Mouse (Mus musculus): Measurements from ENCODE around the gene Slc1a2. TPM values are rescaled to one million over a fixed set of nuclear protein-coding genes. Genes with fewer than 3 reads are reported as not detected.

Gene Slc1a2
- polyA plus RNA-seq, 1 experiment: 1.6 TPM

DNA sequence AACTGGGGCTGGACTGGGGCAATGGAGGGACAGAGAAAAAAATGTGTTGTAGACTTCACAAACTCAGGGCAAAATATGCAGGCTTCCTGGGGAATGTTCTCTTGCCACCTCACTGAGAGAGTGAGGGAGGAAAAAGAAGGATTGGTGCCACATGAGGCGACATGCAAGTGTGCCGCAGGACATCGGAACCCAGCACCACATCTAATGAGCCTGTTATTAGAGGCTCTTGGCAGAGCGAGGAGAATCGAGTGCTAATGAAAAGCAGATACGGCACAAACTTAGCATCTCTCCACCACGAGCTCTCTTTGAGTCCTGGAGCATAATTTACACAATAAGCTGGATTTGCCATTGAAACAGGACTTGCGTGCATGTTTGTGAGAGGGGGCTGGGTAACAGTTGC, 72.3 kb downstream of the Slc1a2 start:
- H3K36me3 ChIP-seq (ENCODE audit: control insufficient read depth, insufficient read depth, low read length): no peaks in the 10 kb centered on the region
- 89% methylated on average over 8 of the region's 8 CpGs for WGBS
- H3K27ac ChIP-seq (ENCODE audit: insufficient read depth, low read depth, low read length): no peak overlapping the region
- H3K4me3 ChIP-seq (ENCODE audit: insufficient read depth, low read depth, low read length): no peak overlapping the region
- DNase-seq: no peak
- H3K4me1 ChIP-seq (ENCODE audit: control insufficient read depth, insufficient read depth, low read length): no peaks in the 10 kb centered on the region
- TF ChIP-seq CTCF (conservative IDR thresholded peaks at IDR 0.05; ENCODE audit: insufficient read depth, insufficient read length, low read depth, low read length) (no peak), POLR2A (IDR thresholded peaks at IDR 0.05; ENCODE audit: low read depth, low read length) (no peak)
- no peaks in the 10 kb centered on the region for H3K27me3 ChIP-seq (replicated peaks; ENCODE audit: control insufficient read depth, insufficient read depth, low read length)

- DNase-seq: no peak
- Histone ChIP-seq H3K4me1 (ENCODE audit: control insufficient read depth, insufficient read depth, low read length) (no peaks in the 10 kb centered on the region), H3K27ac (ENCODE audit: insufficient read depth, low read depth, low read length) (no peak overlapping the region), H3K36me3 (ENCODE audit: control insufficient read depth, insufficient read depth, low read length) (no peaks in the 10 kb centered on the region), H3K4me3 (ENCODE audit: insufficient read depth, low read depth, low read length) (no peak overlapping the region), H3K27me3 (replicated peaks; ENCODE audit: control insufficient read depth, insufficient read depth, low read length) (no peaks in the 10 kb centered on the region)
- WGBS: 84% methylated on average over 4 of the region's 4 CpGs
- TF ChIP-seq CTCF (conservative IDR thresholded peaks at IDR 0.05; ENCODE audit: insufficient read depth, insufficient read length, low read depth, low read length): no peak
- no peak for TF ChIP-seq POLR2A (IDR thresholded peaks at IDR 0.05; ENCODE audit: low read depth, low read length)
Observed at GRCm38 (mm10) chr2:102733128-102733527, 74.7 kb downstream of the Slc1a2 start.

- no peaks in the 10 kb centered on the region for H3K4me1 ChIP-seq (ENCODE audit: control insufficient read depth, insufficient read depth, low read length)
- H3K4me3 ChIP-seq (ENCODE audit: insufficient read depth, low read depth, low read length): no peak overlapping the region
- no peaks in the 10 kb centered on the region for H3K36me3 ChIP-seq (ENCODE audit: control insufficient read depth, insufficient read depth, low read length)
- no peak for TF ChIP-seq POLR2A (IDR thresholded peaks at IDR 0.05; ENCODE audit: low read depth, low read length)
- no peak for TF ChIP-seq CTCF (conservative IDR thresholded peaks at IDR 0.05; ENCODE audit: insufficient read depth, insufficient read length, low read depth, low read length)
- no peak overlapping the region for H3K27ac ChIP-seq (ENCODE audit: insufficient read depth, low read depth, low read length)
- no peak for DNase-seq
- no peaks in the 10 kb centered on the region for H3K27me3 ChIP-seq (replicated peaks; ENCODE audit: control insufficient read depth, insufficient read depth, low read length)
- WGBS: 78% methylated on average over 3 of the region's 3 CpGs
Observed at GRCm38 (mm10) chr2:102734055-102734454, 75.6 kb downstream of the Slc1a2 start.

DNA sequence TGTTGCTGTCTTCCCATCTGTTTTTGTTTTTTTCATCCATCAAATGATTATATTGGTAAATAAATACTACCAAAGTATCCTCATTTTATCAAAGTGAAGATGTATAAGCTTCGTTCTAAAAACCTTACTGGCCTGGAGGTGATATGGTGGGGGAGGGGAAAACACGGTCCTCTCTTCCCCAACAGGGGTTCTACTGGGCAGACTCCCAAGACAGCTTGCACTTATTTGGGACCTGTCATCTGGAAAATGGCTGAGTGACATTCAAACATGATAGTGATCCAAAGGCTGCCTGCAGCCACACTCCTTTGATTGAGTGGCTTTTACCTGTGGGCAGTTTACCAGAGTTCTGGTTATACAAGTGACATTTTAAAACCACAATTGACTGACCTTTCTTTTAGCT, 76.6 kb downstream of the Slc1a2 start:
- WGBS: 85% methylated on average over 2 of the region's 2 CpGs
- Histone ChIP-seq H3K4me1 (ENCODE audit: control insufficient read depth, insufficient read depth, low read length) (no peaks in the 10 kb centered on the region), H3K27me3 (replicated peaks; ENCODE audit: control insufficient read depth, insufficient read depth, low read length) (no peaks in the 10 kb centered on the region), H3K36me3 (ENCODE audit: control insufficient read depth, insufficient read depth, low read length) (no peaks in the 10 kb centered on the region), H3K4me3 (ENCODE audit: insufficient read depth, low read depth, low read length) (no peak overlapping the region), H3K27ac (ENCODE audit: insufficient read depth, low read depth, low read length) (no peak overlapping the region)
- no peak for DNase-seq
- TF ChIP-seq POLR2A (IDR thresholded peaks at IDR 0.05; ENCODE audit: low read depth, low read length) (no peak), CTCF (conservative IDR thresholded peaks at IDR 0.05; ENCODE audit: insufficient read depth, insufficient read length, low read depth, low read length) (no peak)

- WGBS: 92% methylated on average over 9 of the region's 9 CpGs
- Histone ChIP-seq H3K4me3 (ENCODE audit: insufficient read depth, low read depth, low read length) (no peak overlapping the region), H3K36me3 (ENCODE audit: control insufficient read depth, insufficient read depth, low read length) (no peaks in the 10 kb centered on the region), H3K27me3 (replicated peaks; ENCODE audit: control insufficient read depth, insufficient read depth, low read length) (no peaks in the 10 kb centered on the region), H3K4me1 (ENCODE audit: control insufficient read depth, insufficient read depth, low read length) (no peaks in the 10 kb centered on the region), H3K27ac (ENCODE audit: insufficient read depth, low read depth, low read length) (no peak overlapping the region)
- TF ChIP-seq CTCF (conservative IDR thresholded peaks at IDR 0.05; ENCODE audit: insufficient read depth, insufficient read length, low read depth, low read length) (no peak), POLR2A (IDR thresholded peaks at IDR 0.05; ENCODE audit: low read depth, low read length) (no peak)
- no peak for DNase-seq
Observed at GRCm38 (mm10) chr2:102735811-102736210, 77.4 kb downstream of the Slc1a2 start.

DNA sequence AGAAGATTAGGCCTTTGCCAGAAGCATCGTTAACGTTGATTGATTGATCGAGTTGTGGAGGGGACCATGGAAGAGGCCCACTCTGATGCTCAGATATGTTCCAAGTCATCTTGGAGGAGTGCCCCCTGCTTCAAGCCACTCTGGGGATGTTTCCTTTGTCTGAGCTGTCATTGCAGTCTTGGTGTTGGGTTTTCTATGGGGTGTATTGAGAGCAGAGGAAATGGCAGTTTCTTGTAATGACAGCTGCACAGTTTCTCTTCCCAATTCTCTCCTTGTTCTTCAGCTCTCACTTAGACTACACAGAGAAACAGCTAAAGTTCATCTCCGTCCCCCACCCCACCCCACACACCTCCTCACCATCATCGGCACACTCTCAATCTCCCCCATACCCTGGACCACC, 78.0 kb downstream of the Slc1a2 start:
- no peak for DNase-seq
- Histone ChIP-seq H3K27ac (ENCODE audit: insufficient read depth, low read depth, low read length) (no peak overlapping the region), H3K4me3 (ENCODE audit: insufficient read depth, low read depth, low read length) (no peak overlapping the region), H3K4me1 (ENCODE audit: control insufficient read depth, insufficient read depth, low read length) (no peaks in the 10 kb centered on the region), H3K27me3 (replicated peaks; ENCODE audit: control insufficient read depth, insufficient read depth, low read length) (no peaks in the 10 kb centered on the region), H3K36me3 (ENCODE audit: control insufficient read depth, insufficient read depth, low read length) (no peaks in the 10 kb centered on the region)
- no peak for TF ChIP-seq CTCF (conservative IDR thresholded peaks at IDR 0.05; ENCODE audit: insufficient read depth, insufficient read length, low read depth, low read length)
- no peak for TF ChIP-seq POLR2A (IDR thresholded peaks at IDR 0.05; ENCODE audit: low read depth, low read length)
- WGBS: 91% methylated on average over 5 of the region's 5 CpGs

DNA sequence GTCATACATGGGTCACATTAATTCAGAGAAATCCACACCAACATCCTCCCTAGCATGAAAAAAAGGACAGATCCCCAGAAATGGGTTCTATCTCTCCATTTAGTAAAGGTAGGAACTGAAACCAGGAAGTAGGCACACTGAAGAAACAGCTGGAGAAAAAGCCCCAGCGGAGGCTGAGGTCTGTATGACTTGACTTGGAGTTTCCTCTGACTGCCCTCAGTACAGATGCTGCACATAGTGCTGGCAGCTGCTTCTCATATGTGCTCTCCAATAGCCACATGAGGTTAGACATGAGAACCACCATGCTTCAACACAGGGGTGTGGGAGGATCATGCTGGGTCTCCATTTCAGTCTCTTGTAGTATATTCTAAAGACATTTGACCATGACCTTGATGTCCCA, 80.4 kb downstream of the Slc1a2 start:
- WGBS: 84% methylated on average over 1 of the region's 1 CpGs
- Histone ChIP-seq H3K4me3 (ENCODE audit: insufficient read depth, low read depth, low read length) (no peak overlapping the region), H3K27me3 (replicated peaks; ENCODE audit: control insufficient read depth, insufficient read depth, low read length) (no peaks in the 10 kb centered on the region), H3K27ac (ENCODE audit: insufficient read depth, low read depth, low read length) (no peak overlapping the region), H3K4me1 (ENCODE audit: control insufficient read depth, insufficient read depth, low read length) (no peaks in the 10 kb centered on the region), H3K36me3 (ENCODE audit: control insufficient read depth, insufficient read depth, low read length) (no peaks in the 10 kb centered on the region)
- no peak for DNase-seq
- no peak for TF ChIP-seq CTCF (conservative IDR thresholded peaks at IDR 0.05; ENCODE audit: insufficient read depth, insufficient read length, low read depth, low read length)
- no peak for TF ChIP-seq POLR2A (IDR thresholded peaks at IDR 0.05; ENCODE audit: low read depth, low read length)

DNA sequence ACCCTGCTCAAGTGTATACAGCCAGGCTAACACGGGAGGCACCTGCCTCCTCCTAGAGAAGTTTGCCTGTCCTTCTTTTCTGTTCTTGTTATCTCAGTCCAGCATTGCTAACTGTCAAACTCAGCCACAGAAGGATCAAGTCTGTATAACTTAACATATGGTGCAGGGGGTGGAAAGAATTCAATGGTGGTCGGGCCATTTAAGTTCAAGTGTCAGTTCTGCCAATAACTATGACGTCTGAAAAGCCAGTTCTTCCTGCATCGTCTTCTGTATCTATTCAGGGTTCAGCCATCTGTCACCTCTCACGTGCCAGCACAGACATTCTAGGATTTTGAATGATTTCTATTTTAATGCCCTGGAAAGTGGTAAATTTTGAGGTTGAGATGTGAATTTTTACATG, 84.2 kb downstream of the Slc1a2 start:
- Histone ChIP-seq H3K4me3 (ENCODE audit: insufficient read depth, low read depth, low read length) (no peak overlapping the region), H3K27ac (ENCODE audit: insufficient read depth, low read depth, low read length) (no peak overlapping the region), H3K4me1 (ENCODE audit: control insufficient read depth, insufficient read depth, low read length) (no peaks in the 10 kb centered on the region; the same call in 1 of the 2 replicates), H3K27me3 (replicated peaks; ENCODE audit: control insufficient read depth, insufficient read depth, low read length) (no peaks in the 10 kb centered on the region), H3K36me3 (ENCODE audit: control insufficient read depth, insufficient read depth, low read length) (no peaks in the 10 kb centered on the region)
- DNase-seq: no peak
- 80% methylated on average over 5 of the region's 5 CpGs for WGBS
- TF ChIP-seq POLR2A (IDR thresholded peaks at IDR 0.05; ENCODE audit: low read depth, low read length) (no peak), CTCF (conservative IDR thresholded peaks at IDR 0.05; ENCODE audit: insufficient read depth, insufficient read length, low read depth, low read length) (no peak)
